15 mouse cellular contexts compared by ENCODE assay signal in genomic region chr14:52189519-52189918, GRCm38 (mm10). TPM values are rescaled to one million over a fixed set of nuclear protein-coding genes. Genes with fewer than 3 reads are reported as not detected.
DNase-seq lines count a peak whose midpoint lies in the region; ATAC-seq and TF ChIP-seq lines count a peak whose summit lies in the region.
"Had no signal": no experiment of that assay in that cellular context is flagged by ENCODE, and none has a peak within 500 bp of the region (broad histone marks: within the 10 kb centered on the region; RNA-seq: fewer than 3 reads in every experiment).

No protein-coding gene starts in this region.

- DNase-seq in forebrain, postnatal 0 days, result peak; percentile 24
- DNase-seq in layer of hippocampus, adult 2 months (ENCODE audit: low spot score in 2 of 2), result no peak
- DNase-seq in layer of hippocampus, adult 18-20 months (ENCODE audit: low spot score in 2 of 2), result no peak
- peak; percentile 55 for DNase-seq in 416B (ENCODE audit: low read depth)
- peak; percentile 30 for DNase-seq in adipocyte (ENCODE audit: low spot score)
- no peak for DNase-seq in T-cell, adult 2 months (ENCODE audit: low spot score)
- DNase-seq in testis, postnatal 10 days (ENCODE audit: low spot score), result no peak
- DNase-seq: cerebellum, postnatal 25 days; kidney, postnatal 36 days; lung, adult 18-20 months; thymus, postnatal 14 days had no signal

- no peak overlapping the region for H3K4me2 ChIP-seq in forebrain, postnatal 0 days (ENCODE audit: low read depth)
- no peak overlapping the region for H3K4me2 ChIP-seq in forebrain, embryonic 12.5 days
- H3K4me2 ChIP-seq: heart, embryonic 15.5 days; limb, embryonic 13.5 days had no signal

- H3K9ac ChIP-seq in forebrain, postnatal 0 days, result no peak overlapping the region
- H3K9ac ChIP-seq in forebrain, embryonic 12.5 days, result no peak overlapping the region
- H3K9ac ChIP-seq: heart, embryonic 15.5 days; limb, embryonic 13.5 days had no signal

- no peak for ATAC-seq in forebrain, postnatal 0 days
- ATAC-seq in forebrain, embryonic 12.5 days (ENCODE audit: low FRiP score), result no peak

- H3K27ac ChIP-seq in forebrain, postnatal 0 days (ENCODE audit: low read depth, low read length), result no peak overlapping the region
- no peak overlapping the region for H3K27ac ChIP-seq in forebrain, embryonic 12.5 days
- H3K27ac ChIP-seq in layer of hippocampus, adult 2 months, result no peak overlapping the region
- H3K27ac ChIP-seq: heart, embryonic 15.5 days; limb, embryonic 13.5 days had no signal

- peaks cover 6% of the 10 kb centered on the region; the same call in 1 of the 2 replicates for H3K36me3 ChIP-seq in forebrain, postnatal 0 days (ENCODE audit: insufficient read depth)
- peaks cover 12% of the 10 kb centered on the region for H3K36me3 ChIP-seq in forebrain, embryonic 12.5 days (replicated peaks)

- no peaks in the 10 kb centered on the region for H3K27me3 ChIP-seq in forebrain, postnatal 0 days (ENCODE audit: insufficient read depth, low read length)
- H3K27me3 ChIP-seq in forebrain, embryonic 12.5 days, result no peaks in the 10 kb centered on the region
- H3K27me3 ChIP-seq: heart, embryonic 15.5 days; limb, embryonic 13.5 days; megakaryocyte, embryonic 14.5 days had no signal

- no peaks in the 10 kb centered on the region for H3K4me1 ChIP-seq in forebrain, postnatal 0 days (ENCODE audit: insufficient read depth)
- no peaks in the 10 kb centered on the region; the same call in 1 of the 2 replicates for H3K4me1 ChIP-seq in forebrain, embryonic 12.5 days

- peak; percentile 48 for TF ChIP-seq CTCF in forebrain, postnatal 0 days (IDR thresholded peaks at IDR 0.05; ENCODE audit: low read depth)
- peak; percentile 73 for TF ChIP-seq CTCF in layer of hippocampus, adult 2 months (conservative IDR thresholded peaks at IDR 0.05)

- no peaks in the 10 kb centered on the region for H3K9me3 ChIP-seq in forebrain, postnatal 0 days (ENCODE audit: low read length)
- H3K9me3 ChIP-seq in forebrain, embryonic 12.5 days, result no peaks in the 10 kb centered on the region
- H3K9me3 ChIP-seq: heart, embryonic 15.5 days; limb, embryonic 13.5 days; megakaryocyte, embryonic 14.5 days had no signal

- H3K4me3 ChIP-seq in forebrain, postnatal 0 days (ENCODE audit: low read depth, low read length), result no peak overlapping the region
- no peak overlapping the region for H3K4me3 ChIP-seq in forebrain, embryonic 12.5 days (replicated peaks)
- no peak overlapping the region for H3K4me3 ChIP-seq in layer of hippocampus, adult 2 months
- H3K4me3 ChIP-seq: heart, embryonic 15.5 days; limb, embryonic 13.5 days; megakaryocyte, embryonic 14.5 days had no signal

- WGBS in forebrain, postnatal 0 days, result 62% methylated on average over 2 of the region's 2 CpGs
- WGBS in forebrain, embryonic 12.5 days, result 83% methylated on average over 2 of the region's 2 CpGs

RNA-seq across cellular contexts. Expression of gene Supt16, which starts 7.7 kb away (rescaled TPM):
- total RNA-seq in forebrain, postnatal 0 days (2014; rRNA removed), result 41.9 and 56.9 TPM in 2 replicates
- 31.0 and 39.1 TPM in 2 replicates for polyA plus RNA-seq in forebrain, postnatal 0 days (2015; fragmentation: Nextera tagmentation; extraction: Ambion mirVana)
- polyA plus RNA-seq in forebrain, embryonic 12.5 days (2016; fragmentation: Nextera tagmentation; extraction: Ambion mirVana), result 86.9 and 95.5 TPM in 2 replicates
- 10 to 100 TPM; 53.4 to 53.9 TPM for total RNA-seq in layer of hippocampus, adult 2 months (2021)
- total RNA-seq in layer of hippocampus, adult 18-20 months (2021), result 10 to 100 TPM; 50.6 to 54.8 TPM

Comparison
In these comparisons a context has a peak if more than half of its experiments do, and no peak if none do; other contexts are left out.
1. DNase-seq: peak in forebrain, postnatal 0 days (single experiment), 416B (single experiment) and adipocyte (single experiment); none in layer of hippocampus, adult 2 months (0 of 2), layer of hippocampus, adult 18-20 months (0 of 2), T-cell, adult 2 months (single experiment) and testis, postnatal 10 days (single experiment).